Mouse (Mus musculus) stomach, embryonic 15.5 days (tissue): ENCODE measurements around the gene Habp4. TPM values are rescaled to one million over a fixed set of nuclear protein-coding genes. Genes with fewer than 3 reads are reported as not detected.

Source experiments
- ATAC-seq: fragments of 200-750 bp; cut with Nextera tagmentation; 2 replicates; pipeline ENCODE4 v1.8.0; 2017; ENCODE audit warnings: low read depth, moderate number of reproducible peaks, moderate TSS enrichment; ENCODE audit not compliant: insufficient read depth, low FRiP score
- H3K27ac ChIP-seq: fragments of 300-500 bp; sonication (generic); 2 replicates; pipeline ENCODE4 v1.5.1; 2015; ENCODE audit warnings: mild to moderate bottlenecking, inconsistent platforms
- H3K27me3 ChIP-seq: fragments of 300-500 bp; sonication (generic); replicated peaks from 2 replicates; pipeline ENCODE4 v1.6.1; 2015; ENCODE audit warnings: inconsistent platforms
- H3K36me3 ChIP-seq: fragments of 300-500 bp; sonication (generic); 2 replicates; pipeline ENCODE4 v1.6.1; 2015; ENCODE audit warnings: inconsistent platforms
- H3K4me1 ChIP-seq: fragments of 300-500 bp; sonication (generic); 2 replicates; pipeline ENCODE4 v1.6.1; 2015; ENCODE audit warnings: inconsistent platforms
- H3K4me2 ChIP-seq: fragments of 300-500 bp; sonication (generic); 2 replicates; pipeline ENCODE4 v1.6.1; 2015; ENCODE audit warnings: mild to moderate bottlenecking, inconsistent platforms
- H3K4me3 ChIP-seq: fragments of 300-500 bp; sonication (generic); replicated peaks from 2 replicates; pipeline ENCODE4 v1.5.1; 2015; ENCODE audit warnings: inconsistent platforms
- H3K9ac ChIP-seq: fragments of 300-500 bp; sonication (generic); 2 replicates; pipeline ENCODE4 v1.6.1; 2015; ENCODE audit warnings: inconsistent platforms
- H3K9me3 ChIP-seq: fragments of 300-500 bp; sonication (generic); 2 replicates; pipeline ENCODE4 v1.6.1; 2016; ENCODE audit warnings: inconsistent platforms
- WGBS: fragments of 180-500 bp; shearing (Covaris S2); methylation state at CpG from one replicate; pipeline ENCODE4 v1.1.7; 2015; 5-methylcytosine and 5-hydroxymethylcytosine counted together
- polyA plus RNA-seq: library from polyadenylated mRNA; unstranded; fragments of >200 nt; fragmentation: Nextera tagmentation; extraction: Ambion mirVana; gene quantifications from 2 replicates; pipeline ENCODE4 v1.2.1, GENCODE M21; 2015

Gene Habp4
- 19.5 and 22.8 TPM in 2 replicates for polyA plus RNA-seq

DNA sequence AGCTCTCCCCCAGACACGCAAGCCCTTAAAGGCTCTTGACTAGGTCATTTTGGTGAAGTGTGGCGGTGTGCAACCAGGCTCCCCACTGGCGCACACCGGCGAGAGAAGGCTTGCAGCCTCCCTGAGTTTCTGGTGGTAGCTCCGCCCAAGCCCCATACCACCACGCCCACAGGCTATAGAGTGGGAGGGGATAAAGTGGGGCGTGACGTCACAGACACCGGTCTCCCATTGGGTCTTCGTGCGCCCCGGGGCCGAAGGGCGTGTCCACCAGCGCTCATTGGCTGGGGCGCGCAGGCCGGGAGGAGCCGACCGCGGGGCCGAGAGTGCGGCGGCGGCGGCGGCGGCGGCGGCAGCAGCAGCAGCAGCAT, at the start of gene Habp4:
Habp4 (plus strand) TSS at position 277 of the 368 bp plus-strand sequence.
- H3K36me3 ChIP-seq = no peaks in the 10 kb centered on the region
- peaks cover 12% of the 10 kb centered on the region for H3K4me1 ChIP-seq
- peak within 1 kb of the TSS; percentile 76 for H3K9ac ChIP-seq
- under 1% methylated on average over 31 of the region's 31 CpGs for WGBS
- peak; percentile 99 for ATAC-seq
- H3K27me3 ChIP-seq = no peaks in the 10 kb centered on the region
- peak within 1 kb of the TSS; percentile 77; the same call in 1 of the 2 replicates for H3K27ac ChIP-seq
- peak within 1 kb of the TSS; percentile 95 for H3K4me2 ChIP-seq
- no peaks in the 10 kb centered on the region for H3K9me3 ChIP-seq
- H3K4me3 ChIP-seq = peak within 1 kb of the TSS; percentile 64

DNA sequence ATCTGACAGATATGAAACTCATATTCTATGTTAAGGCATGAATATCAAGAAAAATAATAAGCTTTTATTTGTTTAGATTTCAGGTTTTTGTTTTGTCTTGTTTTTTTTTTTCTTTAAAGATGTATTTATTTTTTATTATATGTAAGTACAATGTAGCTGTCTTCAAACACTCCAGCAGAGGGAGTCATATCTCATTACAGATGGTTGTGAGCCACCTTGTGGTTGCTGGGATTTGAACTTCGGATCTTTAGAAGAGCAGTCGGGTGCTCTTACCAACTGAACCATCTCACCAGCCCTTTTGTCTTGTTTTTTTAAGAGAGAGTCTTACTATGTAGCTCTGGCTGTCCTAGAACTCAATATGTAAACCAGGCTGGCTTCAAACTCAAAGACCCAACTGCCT, 44.2 kb upstream of the Habp4 start:
- H3K9me3 ChIP-seq = no peaks in the 10 kb centered on the region
- 54% methylated on average over 2 of the region's 2 CpGs for WGBS
- H3K4me1 ChIP-seq = no peaks in the 10 kb centered on the region
- H3K9ac ChIP-seq = no peak overlapping the region
- no peaks in the 10 kb centered on the region for H3K36me3 ChIP-seq
- no peak overlapping the region for H3K27ac ChIP-seq
- no peak overlapping the region for H3K4me3 ChIP-seq
- H3K4me2 ChIP-seq = no peak overlapping the region
- H3K27me3 ChIP-seq = no peaks in the 10 kb centered on the region
- ATAC-seq = no peak

- no peaks in the 10 kb centered on the region for H3K9me3 ChIP-seq
- ATAC-seq = no peak
- H3K27me3 ChIP-seq = no peaks in the 10 kb centered on the region
- no peak overlapping the region for H3K4me2 ChIP-seq
- no peaks in the 10 kb centered on the region for H3K36me3 ChIP-seq
- no peak overlapping the region for H3K9ac ChIP-seq
- 53% methylated on average over 4 of the region's 4 CpGs for WGBS
- H3K4me1 ChIP-seq = no peaks in the 10 kb centered on the region
- H3K4me3 ChIP-seq = no peak overlapping the region
- no peak overlapping the region for H3K27ac ChIP-seq
Measured at GRCm38 (mm10) chr13:64120760-64121159, 40.9 kb upstream of the Habp4 start.

GRCm38 (mm10) chr13:64123491-64124188, 38.0 kb upstream of the Habp4 start:
- Histone ChIP-seq H3K27me3 (no peaks in the 10 kb centered on the region), H3K4me3 (no peak overlapping the region), H3K9me3 (no peaks in the 10 kb centered on the region), H3K4me1 (no peaks in the 10 kb centered on the region), H3K36me3 (no peaks in the 10 kb centered on the region), H3K9ac (no peak overlapping the region), H3K4me2 (no peak overlapping the region), H3K27ac (no peak overlapping the region)
- no peak for ATAC-seq
- WGBS = 32% methylated on average over 6 of the region's 6 CpGs

GRCm38 (mm10) chr13:64124886-64125285, 36.7 kb upstream of the Habp4 start:
- ATAC-seq = no peak
- no peak overlapping the region for H3K4me2 ChIP-seq
- WGBS = 92% methylated on average over 6 of the region's 6 CpGs

GRCm38 (mm10) chr13:64126316-64126715, 35.3 kb upstream of the Habp4 start:
- Histone ChIP-seq H3K27ac (no peak overlapping the region), H3K4me1 (0 out of 2 replicates have a peak, but pooled peaks cover 4% of the 10 kb centered on the region), H3K4me3 (no peak overlapping the region), H3K27me3 (no peaks in the 10 kb centered on the region), H3K4me2 (no peak overlapping the region), H3K9me3 (no peaks in the 10 kb centered on the region), H3K9ac (no peak overlapping the region), H3K36me3 (no peaks in the 10 kb centered on the region)
- ATAC-seq = no peak
- WGBS = 66% methylated on average over 4 of the region's 4 CpGs

More at GRCm38 (mm10) chr13:64124886-64125285, 36.7 kb upstream of the Habp4 start:
- no peak overlapping the region for H3K27ac ChIP-seq
- no peak overlapping the region for H3K9ac ChIP-seq
- H3K9me3 ChIP-seq = no peaks in the 10 kb centered on the region
- H3K4me3 ChIP-seq = no peak overlapping the region
- 0 out of 2 replicates have a peak, but pooled peaks cover 2% of the 10 kb centered on the region for H3K4me1 ChIP-seq
- H3K36me3 ChIP-seq = no peaks in the 10 kb centered on the region
- no peaks in the 10 kb centered on the region for H3K27me3 ChIP-seq

DNA sequence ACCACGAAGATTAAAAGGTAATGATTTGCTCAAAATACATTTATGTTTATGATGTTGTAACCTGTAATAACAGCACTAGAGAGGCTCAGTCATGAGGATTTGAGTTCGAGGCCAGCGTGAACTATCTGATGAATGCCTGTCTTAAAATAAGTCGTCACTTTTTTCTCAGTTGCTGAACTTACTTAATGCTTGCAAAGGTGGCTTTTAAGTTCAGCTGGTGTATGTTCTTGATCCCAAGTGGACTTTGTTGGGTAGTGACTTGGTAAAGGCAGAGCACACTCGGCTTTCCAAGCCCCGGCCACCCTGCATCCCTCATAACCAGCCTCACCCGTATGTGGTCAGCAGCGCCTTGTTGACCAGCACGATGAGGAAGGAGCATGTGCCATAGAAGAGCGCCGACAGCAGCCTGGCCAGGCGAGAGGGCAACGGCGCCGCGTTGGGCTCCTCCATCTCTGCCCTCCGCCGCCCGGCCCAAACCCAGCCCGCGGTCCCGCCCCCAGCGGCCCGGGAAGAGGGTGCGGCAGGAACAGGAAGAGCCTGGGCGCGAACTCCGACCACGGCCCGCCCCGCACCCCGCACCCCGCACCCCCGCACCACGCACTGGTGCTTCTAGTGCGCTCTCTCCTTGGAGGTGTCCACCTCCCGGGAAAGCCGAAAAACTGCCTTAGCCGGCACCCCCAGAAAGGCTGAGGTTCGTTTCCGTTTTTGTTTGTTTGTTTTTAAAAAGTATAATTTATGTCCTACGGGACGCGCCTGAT, 32.6 kb upstream of the Habp4 start, which contains the start of gene Slc35d2:
Slc35d2 (minus strand) TSS at position 511 of the 758 bp plus-strand sequence.
- 0 out of 2 replicates have a peak, but pooled peaks cover 3% of the 10 kb centered on the region for H3K36me3 ChIP-seq
- peak within 1 kb of the TSS; percentile 67 for H3K4me3 ChIP-seq
- no peaks in the 10 kb centered on the region for H3K27me3 ChIP-seq
- 0 out of 2 replicates have a peak, but pooled peaks cover 4% of the 10 kb centered on the region for H3K4me1 ChIP-seq
- peak; percentile 92 for ATAC-seq
- H3K27ac ChIP-seq = peak within 1 kb of the TSS; percentile 67
- H3K9me3 ChIP-seq = no peaks in the 10 kb centered on the region
- 7% methylated on average over 44 of the region's 44 CpGs for WGBS
- H3K9ac ChIP-seq = peak within 1 kb of the TSS; percentile 46
- peak within 1 kb of the TSS; percentile 83 for H3K4me2 ChIP-seq

DNA sequence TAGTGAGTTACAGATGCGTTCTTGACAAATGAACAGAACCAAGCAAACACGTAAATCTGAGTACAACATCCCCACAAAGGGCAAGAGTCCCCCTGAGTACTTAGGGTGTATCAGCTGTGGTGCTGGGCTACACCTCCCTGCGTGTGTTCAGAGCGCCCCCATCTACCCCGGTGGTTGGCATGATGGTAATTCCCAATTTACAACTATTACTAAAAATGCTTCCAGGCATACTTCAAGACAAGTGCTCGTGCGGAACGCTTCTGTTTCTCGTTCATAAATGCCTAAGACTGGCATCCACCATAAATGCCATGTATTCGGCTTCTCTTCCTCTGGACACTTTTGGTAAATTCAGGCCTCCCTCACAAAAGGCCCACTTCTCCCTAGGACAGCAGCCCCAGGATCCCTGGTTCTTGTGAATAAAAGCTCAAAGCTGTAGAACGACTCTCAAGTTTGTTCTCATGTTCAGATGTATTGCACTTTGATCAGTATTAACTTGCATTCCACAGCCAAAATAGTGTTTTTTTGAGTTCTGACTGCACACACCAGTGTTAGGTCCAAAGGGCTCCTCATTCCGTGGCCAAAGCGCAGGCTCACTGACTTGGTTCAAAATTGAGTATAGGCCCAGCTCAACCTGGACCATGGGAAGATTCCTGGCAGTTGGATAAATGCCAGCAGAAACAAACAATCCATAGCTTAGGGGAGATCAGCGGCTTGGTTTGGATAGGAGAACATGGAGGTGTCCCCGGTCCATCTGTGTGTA, 31.8 kb upstream of the Habp4 start:
- H3K4me1 ChIP-seq = 0 out of 2 replicates have a peak, but pooled peaks cover 4% of the 10 kb centered on the region
- no peaks in the 10 kb centered on the region for H3K9me3 ChIP-seq
- peak overlapping the region; percentile 83 for H3K4me2 ChIP-seq
- no peak overlapping the region for H3K9ac ChIP-seq
- H3K27me3 ChIP-seq = no peaks in the 10 kb centered on the region
- ATAC-seq = peak; percentile 72
- H3K27ac ChIP-seq = peak overlapping the region; percentile 67
- H3K36me3 ChIP-seq = 0 out of 2 replicates have a peak, but pooled peaks cover 4% of the 10 kb centered on the region
- 39% methylated on average over 15 of the region's 15 CpGs for WGBS
- H3K4me3 ChIP-seq = peak overlapping the region; percentile 67

GRCm38 (mm10) chr13:64150121-64150520, 11.5 kb upstream of the Habp4 start:
- Histone ChIP-seq H3K4me1 (peaks cover 9% of the 10 kb centered on the region), H3K9me3 (no peaks in the 10 kb centered on the region), H3K27me3 (no peaks in the 10 kb centered on the region), H3K9ac (no peak overlapping the region), H3K27ac (no peak overlapping the region), H3K36me3 (no peaks in the 10 kb centered on the region), H3K4me3 (no peak overlapping the region), H3K4me2 (0 out of 2 replicates have a peak overlapping the region, but pooled peaks have one; percentile 1)
- ATAC-seq = no peak
- 61% methylated on average over 5 of the region's 5 CpGs for WGBS

DNA sequence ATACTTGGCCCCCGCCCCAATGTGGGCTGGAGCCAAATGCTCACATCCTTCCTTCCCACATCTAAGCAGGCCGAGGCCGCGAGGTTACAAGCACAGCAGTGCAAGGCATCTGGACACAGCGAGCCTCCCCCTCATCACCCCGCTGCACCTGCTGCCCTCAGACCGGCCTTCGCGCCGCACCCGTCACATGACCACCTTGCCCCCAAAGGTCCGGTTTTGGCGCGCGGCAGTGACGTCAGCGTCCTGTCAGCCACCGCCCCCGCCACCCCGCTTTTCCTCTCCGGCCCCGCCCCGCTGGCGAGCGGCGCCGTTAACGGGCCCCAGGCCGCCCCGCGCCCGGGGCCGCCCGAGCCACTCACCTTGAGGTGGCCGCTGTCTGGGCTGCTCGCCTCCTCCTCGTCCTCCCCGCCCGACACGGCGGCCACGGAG, 9.4 kb upstream of the Habp4 start:
- H3K9me3 ChIP-seq = no peaks in the 10 kb centered on the region
- 0% methylated on average over 38 of the region's 42 CpGs for WGBS
- peak overlapping the region; percentile 80 for H3K9ac ChIP-seq
- H3K36me3 ChIP-seq = no peaks in the 10 kb centered on the region
- H3K4me3 ChIP-seq = peak overlapping the region; percentile 96
- peak overlapping the region; percentile 91 for H3K27ac ChIP-seq
- peak; percentile 11; the same call in 1 of the 2 replicates for ATAC-seq
- H3K27me3 ChIP-seq = no peaks in the 10 kb centered on the region
- peak overlapping the region; percentile 85 for H3K4me2 ChIP-seq
- peaks cover 9% of the 10 kb centered on the region for H3K4me1 ChIP-seq

- ATAC-seq = no peak
- under 1% methylated on average over 52 of the region's 61 CpGs for WGBS
- peak overlapping the region; percentile 80 for H3K9ac ChIP-seq
Measured at GRCm38 (mm10) chr13:64152671-64153082, 8.9 kb upstream of the Habp4 start.

More at GRCm38 (mm10) chr13:64152671-64153082, 8.9 kb upstream of the Habp4 start:
- peaks cover 9% of the 10 kb centered on the region for H3K4me1 ChIP-seq
- H3K4me3 ChIP-seq = peak overlapping the region; percentile 96
- no peaks in the 10 kb centered on the region for H3K36me3 ChIP-seq
- H3K27ac ChIP-seq = peak overlapping the region; percentile 91
- peak overlapping the region; percentile 85 for H3K4me2 ChIP-seq
- no peaks in the 10 kb centered on the region for H3K27me3 ChIP-seq
- H3K9me3 ChIP-seq = no peaks in the 10 kb centered on the region
